Mouse (Mus musculus) limb, embryonic 11.5 days (tissue): Measurements from ENCODE around the gene S1pr4. TPM values are rescaled to one million over a fixed set of nuclear protein-coding genes. Genes with fewer than 3 reads are reported as not detected.

Experiments used
- ATAC-seq: fragments of 200-750 bp; cut with Nextera tagmentation; 2 replicates; pipeline ENCODE4 v1.8.0; 2017; ENCODE audit warnings: low read depth; ENCODE audit not compliant: insufficient number of reproducible peaks, low FRiP score, low TSS enrichment
- DNase-seq: peaks from one replicate; pipeline ENCODE4 v3.0.0-alpha.2; 2015; ENCODE audit warnings: low spot score
- H3K27ac ChIP-seq: fragments of 300-500 bp; sonication (generic); replicated peaks from 2 replicates; pipeline ENCODE4 v1.5.1; 2014; ENCODE audit warnings: low read depth, mild to moderate bottlenecking, low read length
- H3K27me3 ChIP-seq: fragments of 300-500 bp; sonication (generic); 2 replicates; pipeline ENCODE4 v1.6.1; 2014; ENCODE audit warnings: mild to moderate bottlenecking, low read length, mixed read lengths; ENCODE audit not compliant: control insufficient read depth, insufficient read depth
- H3K36me3 ChIP-seq: fragments of 300-500 bp; sonication (generic); 2 replicates; pipeline ENCODE4 v1.6.1; 2014; ENCODE audit warnings: mild to moderate bottlenecking, low read length, moderate library complexity, mixed read lengths; ENCODE audit not compliant: control insufficient read depth, insufficient read depth
- H3K4me1 ChIP-seq: fragments of 300-500 bp; sonication (generic); 2 replicates; pipeline ENCODE4 v1.6.1; 2014; ENCODE audit warnings: low read length, mixed read lengths; ENCODE audit not compliant: control insufficient read depth, insufficient read depth
- H3K4me2 ChIP-seq: fragments of 300-500 bp; sonication (generic); 2 replicates; pipeline ENCODE4 v1.6.1; 2014; ENCODE audit warnings: low read depth, mild to moderate bottlenecking, moderate library complexity; ENCODE audit not compliant: severe bottlenecking
- H3K4me3 ChIP-seq: fragments of 300-500 bp; sonication (generic); 2 replicates; pipeline ENCODE4 v1.5.1; 2014; ENCODE audit warnings: low read depth, low read length
- H3K9ac ChIP-seq: fragments of 300-500 bp; sonication (generic); 2 replicates; pipeline ENCODE4 v1.6.1; 2014; ENCODE audit warnings: mild to moderate bottlenecking, low read length
- H3K9me3 ChIP-seq: fragments of 300-500 bp; sonication (generic); 2 replicates; pipeline ENCODE4 v1.6.1; 2016; ENCODE audit warnings: low read length; ENCODE audit not compliant: control insufficient read depth
- WGBS: fragments of 180-500 bp; shearing (Covaris S2); extraction: QIAGEN DNeasy Blood & Tissue Kit; methylation state at CpG from one replicate; pipeline ENCODE4 v1.1.7; 2014; 5-methylcytosine and 5-hydroxymethylcytosine counted together
- polyA plus RNA-seq: library from polyadenylated mRNA; unstranded; fragments of >200 nt; fragmentation: Nextera tagmentation; extraction: Ambion mirVana; gene quantifications from 2 replicates; pipeline ENCODE4 v1.2.1, GENCODE M21; 2014

S1pr4 gene
- polyA plus RNA-seq, 1 experiment from 2014 or later, result 0.43 TPM

DNA sequence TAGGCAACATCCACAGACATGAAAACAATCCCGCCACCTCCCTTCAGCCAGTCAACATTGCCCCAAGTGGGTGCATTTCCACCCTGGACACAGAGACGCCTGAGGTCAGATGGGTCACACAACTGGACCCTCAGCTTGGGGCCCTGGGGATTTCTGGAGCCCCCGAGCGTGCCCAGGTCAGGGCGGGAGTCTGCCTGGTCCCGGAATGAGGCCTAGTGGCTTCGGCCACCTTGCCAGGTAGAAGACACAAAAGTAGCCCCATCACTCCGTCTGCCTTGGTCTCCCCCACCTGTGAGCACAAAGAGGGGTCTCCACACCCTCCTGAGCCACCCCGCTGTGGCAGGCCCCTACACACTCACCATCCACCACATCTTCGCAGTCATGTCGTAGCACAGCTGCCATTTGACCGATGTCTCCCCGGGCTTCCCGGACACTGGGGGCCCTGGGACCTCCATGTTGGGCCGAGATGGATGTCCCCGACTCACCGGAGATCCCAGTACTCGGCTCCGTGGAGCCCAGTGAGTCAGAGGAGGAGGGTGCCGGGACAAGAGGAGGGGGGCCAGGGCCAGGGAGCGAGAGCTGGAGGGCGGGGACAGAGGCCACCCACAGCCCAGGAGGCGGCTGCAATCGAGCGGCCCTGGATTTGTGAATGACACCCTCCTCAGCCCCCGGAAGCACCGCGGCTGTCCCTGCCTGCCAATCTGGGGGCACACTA is 44.6 kb downstream of the S1pr4 start, which contains the start of gene Nfic:
Nfic (minus strand) TSS at position 455 of the 715 bp plus-strand sequence.
- Histone ChIP-seq H3K4me3 (no peak within 1 kb of the TSS), H3K9ac (peak within 1 kb of the TSS; percentile 17), H3K9me3 (no peaks in the 10 kb centered on the region), H3K36me3 (no peaks in the 10 kb centered on the region), H3K27ac (no peak within 1 kb of the TSS), H3K4me1 (peaks cover 2% of the 10 kb centered on the region; the same call in 1 of the 2 replicates), H3K4me2 (no peak within 1 kb of the TSS), H3K27me3 (peaks cover 84% of the 10 kb centered on the region)
- DNase-seq (no peak), ATAC-seq (no peak)
- WGBS, result 66% methylated on average over 28 of the region's 28 CpGs

- Histone ChIP-seq H3K4me2 (no peak overlapping the region), H3K27ac (no peak overlapping the region), H3K4me1 (peaks cover 2% of the 10 kb centered on the region; the same call in 1 of the 2 replicates), H3K27me3 (peaks cover 73% of the 10 kb centered on the region), H3K9ac (no peak overlapping the region), H3K9me3 (no peaks in the 10 kb centered on the region), H3K4me3 (no peak overlapping the region), H3K36me3 (no peaks in the 10 kb centered on the region)
- no peak for ATAC-seq
- 72% methylated on average over 2 of the region's 2 CpGs for WGBS
- DNase-seq, result no peak
Observed at GRCm38 (mm10) chr10:81454106-81454505, 45.8 kb downstream of the S1pr4 start.

GRCm38 (mm10) chr10:81452947-81453288 is 47.0 kb downstream of the S1pr4 start:
- H3K9ac ChIP-seq, result no peak overlapping the region
- H3K4me3 ChIP-seq, result no peak overlapping the region
- WGBS, result 3% methylated on average over 14 of the region's 14 CpGs
- ATAC-seq (no peak), DNase-seq (peak; percentile 24)
- no peaks in the 10 kb centered on the region for H3K9me3 ChIP-seq
- peaks cover 66% of the 10 kb centered on the region for H3K27me3 ChIP-seq
- no peak overlapping the region for H3K27ac ChIP-seq
- H3K4me2 ChIP-seq, result no peak overlapping the region
- no peaks in the 10 kb centered on the region for H3K36me3 ChIP-seq
- H3K4me1 ChIP-seq, result peaks cover 2% of the 10 kb centered on the region; the same call in 1 of the 2 replicates

DNA sequence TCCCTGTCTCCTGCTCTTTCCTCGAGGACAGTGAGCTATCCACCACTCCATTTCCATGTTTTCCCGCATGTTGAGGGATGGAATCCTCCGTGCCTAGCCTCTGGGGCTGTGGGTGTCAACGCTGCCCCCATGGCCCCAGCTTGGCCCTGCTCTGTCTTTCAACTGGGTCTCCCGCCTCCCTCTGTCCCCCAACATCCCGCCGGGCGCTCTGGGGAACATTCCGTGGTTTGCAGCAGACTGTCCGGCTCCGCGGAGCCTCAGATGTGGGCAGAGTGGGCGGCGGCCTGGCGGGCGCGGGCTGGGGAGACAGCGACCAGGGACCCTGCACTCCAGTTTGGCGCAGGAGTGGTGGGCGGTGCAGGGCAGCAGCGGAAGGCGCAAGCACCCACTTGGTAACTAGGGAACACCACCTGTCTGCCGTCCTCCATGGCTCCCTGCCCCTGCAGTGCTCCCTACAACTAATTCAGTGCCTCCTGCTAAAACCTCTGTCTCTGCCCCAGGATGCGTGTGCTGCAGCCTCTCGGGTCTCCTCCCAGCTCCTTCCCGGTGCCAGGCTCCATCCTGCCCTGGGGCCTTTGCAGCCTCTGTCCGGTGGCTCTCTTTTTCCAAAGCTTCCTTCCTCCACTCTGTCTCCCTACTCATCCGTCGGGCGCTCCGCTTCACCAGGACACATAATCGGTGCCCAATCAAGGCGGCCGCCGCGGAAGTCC is 47.5 kb downstream of the S1pr4 start:
- 10% methylated on average over 36 of the region's 36 CpGs for WGBS

GRCm38 (mm10) chr10:81451365-81451745 is 48.6 kb downstream of the S1pr4 start:
- 68% methylated on average over 6 of the region's 6 CpGs for WGBS

More for the DNA sequence above, 47.5 kb downstream of the S1pr4 start:
- H3K27me3 ChIP-seq, result peaks cover 62% of the 10 kb centered on the region
- H3K27ac ChIP-seq, result no peak overlapping the region
- no peak overlapping the region for H3K9ac ChIP-seq
- H3K9me3 ChIP-seq, result no peaks in the 10 kb centered on the region
- no peak overlapping the region for H3K4me3 ChIP-seq
- no peak overlapping the region for H3K4me2 ChIP-seq
- no peaks in the 10 kb centered on the region for H3K36me3 ChIP-seq
- ATAC-seq (no peak), DNase-seq (no peak)
- H3K4me1 ChIP-seq, result peaks cover 2% of the 10 kb centered on the region; the same call in 1 of the 2 replicates

DNA sequence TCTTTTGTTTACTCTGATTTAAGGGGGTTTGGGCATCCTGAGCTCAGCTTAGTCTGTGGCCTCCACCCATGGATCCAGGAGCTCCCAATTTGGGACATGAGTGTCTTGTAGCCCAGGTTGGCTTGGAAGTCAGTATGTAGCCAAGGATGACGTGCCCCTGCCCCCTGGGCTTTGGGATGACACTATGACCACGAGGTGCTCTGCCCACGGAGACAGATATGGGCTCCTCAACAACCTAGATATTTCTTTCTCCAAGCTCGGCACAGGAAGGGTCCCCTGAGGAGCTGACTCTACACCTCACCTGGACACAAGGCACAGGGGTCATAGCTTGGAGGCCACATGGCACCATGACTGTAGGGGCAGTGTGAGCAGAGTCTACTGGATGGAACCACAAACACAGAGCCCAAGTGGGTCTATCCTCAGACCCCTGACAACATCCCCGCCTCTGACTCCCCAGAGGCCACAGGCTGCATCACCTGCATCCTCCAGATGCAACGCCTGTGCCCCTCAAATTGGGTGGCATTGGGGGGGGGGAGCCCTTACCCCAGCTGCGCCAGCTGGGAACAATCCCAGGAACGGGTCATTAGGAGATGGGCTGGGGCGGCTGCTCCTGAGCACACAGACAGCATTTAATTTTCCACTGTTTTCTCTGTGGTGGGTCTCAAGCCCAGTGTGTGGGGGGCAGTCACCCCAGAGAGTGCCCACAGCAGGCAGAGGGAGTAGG is 49.1 kb downstream of the S1pr4 start:
- WGBS, result 66% methylated on average over 9 of the region's 9 CpGs

More at GRCm38 (mm10) chr10:81451365-81451745, 48.6 kb downstream of the S1pr4 start:
- no peak overlapping the region for H3K4me2 ChIP-seq
- no peaks in the 10 kb centered on the region for H3K36me3 ChIP-seq
- ATAC-seq, result no peak
- H3K4me1 ChIP-seq, result peaks cover 2% of the 10 kb centered on the region; the same call in 1 of the 2 replicates
- DNase-seq, result no peak
- no peaks in the 10 kb centered on the region for H3K9me3 ChIP-seq
- H3K27ac ChIP-seq, result no peak overlapping the region
- peaks cover 55% of the 10 kb centered on the region for H3K27me3 ChIP-seq
- no peak overlapping the region for H3K4me3 ChIP-seq
- no peak overlapping the region for H3K9ac ChIP-seq

DNA sequence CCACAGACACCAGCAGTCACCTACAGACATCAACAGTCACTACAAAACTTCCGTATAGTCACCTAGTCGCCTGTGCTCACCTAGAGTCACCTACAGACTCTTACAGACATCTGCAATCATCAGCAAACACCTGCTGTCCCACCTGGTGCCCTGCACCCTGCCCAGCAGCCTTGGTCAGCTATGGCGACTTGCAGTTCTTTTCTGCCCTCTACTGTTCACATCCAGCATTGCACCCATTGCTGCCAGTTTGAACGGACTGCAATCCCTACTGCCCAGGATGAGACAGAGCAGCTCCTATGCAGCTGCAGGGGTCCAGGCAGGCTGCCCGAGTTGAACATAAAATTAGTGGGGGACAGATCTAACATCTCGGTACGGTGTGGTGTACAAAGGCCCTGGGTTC is 49.8 kb downstream of the S1pr4 start:
- Histone ChIP-seq H3K36me3 (no peaks in the 10 kb centered on the region), H3K9me3 (no peaks in the 10 kb centered on the region), H3K9ac (no peak overlapping the region), H3K27me3 (peaks cover 45% of the 10 kb centered on the region), H3K4me3 (no peak overlapping the region), H3K4me2 (no peak overlapping the region), H3K27ac (no peak overlapping the region), H3K4me1 (peaks cover 2% of the 10 kb centered on the region; the same call in 1 of the 2 replicates)
- WGBS, result 4% methylated on average over 7 of the region's 7 CpGs
- DNase-seq, result peak; percentile 95
- peak; percentile 70; the same call in 1 of the 2 replicates for ATAC-seq

More for the DNA sequence above, 49.1 kb downstream of the S1pr4 start:
- H3K27ac ChIP-seq, result no peak overlapping the region
- H3K4me2 ChIP-seq, result no peak overlapping the region
- H3K27me3 ChIP-seq, result peaks cover 52% of the 10 kb centered on the region
- no peak overlapping the region for H3K9ac ChIP-seq
- H3K9me3 ChIP-seq, result no peaks in the 10 kb centered on the region
- H3K4me1 ChIP-seq, result peaks cover 2% of the 10 kb centered on the region; the same call in 1 of the 2 replicates
- DNase-seq (no peak), ATAC-seq (0 out of 2 replicates have a peak, but pooled peaks have one; percentile 10)
- H3K36me3 ChIP-seq, result no peaks in the 10 kb centered on the region
- H3K4me3 ChIP-seq, result no peak overlapping the region
